Comparison of ENCODE assay signal across 16 mouse cellular contexts in the genomic region with DNA sequence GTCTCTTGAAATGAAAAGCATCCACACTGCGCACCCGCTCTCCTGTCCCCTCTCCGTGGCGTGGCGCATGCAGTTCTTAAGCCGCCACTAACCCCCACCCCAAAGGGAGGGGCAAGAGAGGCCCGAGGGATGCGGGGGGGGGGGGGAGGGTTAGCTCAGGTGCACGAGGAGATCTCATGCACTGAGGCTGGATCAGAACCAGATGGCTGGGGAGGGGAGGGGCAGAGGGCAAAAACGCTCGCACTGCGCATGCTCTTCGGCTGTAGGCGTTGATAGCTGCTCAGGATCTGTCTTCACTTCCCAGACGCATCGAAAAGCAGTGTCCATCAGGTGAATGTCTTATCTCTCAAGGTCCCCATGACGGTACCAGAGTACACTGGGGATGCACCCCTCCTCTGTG. TPM values are rescaled to one million over a fixed set of nuclear protein-coding genes. Genes with fewer than 3 reads are reported as not detected.
DNase-seq lines count a peak whose midpoint lies in the region; ATAC-seq and TF ChIP-seq lines count a peak whose summit lies in the region.
"Had no signal": no experiment of that assay in that cellular context is flagged by ENCODE, and none has a peak within 500 bp of the region (broad histone marks: within the 10 kb centered on the region; RNA-seq: fewer than 3 reads in every experiment).

A gene (plus strand): TSS at position 195 of the 400 bp plus-strand sequence.

- H3K4me3 ChIP-seq in heart, embryonic 13.5 days, result peak within 1 kb of the TSS; percentile 24
- H3K4me3 ChIP-seq in liver, embryonic 11.5 days (ENCODE audit: low read depth, low read length), result no peak within 1 kb of the TSS
- H3K4me3 ChIP-seq in liver, postnatal 0 days (ENCODE audit: low read depth, low read length), result no peak within 1 kb of the TSS
- 0 out of 2 replicates have a peak within 1 kb of the TSS, but pooled peaks have one; percentile 12 for H3K4me3 ChIP-seq in embryonic facial prominence, embryonic 15.5 days (replicated peaks)
- H3K4me3 ChIP-seq: limb, embryonic 15.5 days had no signal

- no peaks in the 10 kb centered on the region for H3K4me1 ChIP-seq in heart, embryonic 13.5 days
- H3K4me1 ChIP-seq in liver, embryonic 11.5 days (replicated peaks; ENCODE audit: control insufficient read depth, insufficient read depth, low read length), result no peaks in the 10 kb centered on the region
- no peaks in the 10 kb centered on the region for H3K4me1 ChIP-seq in liver, postnatal 0 days (ENCODE audit: insufficient read depth)
- no peaks in the 10 kb centered on the region for H3K4me1 ChIP-seq in embryonic facial prominence, embryonic 15.5 days
- H3K4me1 ChIP-seq: limb, embryonic 15.5 days had no signal

- DNase-seq in heart, postnatal 36 days, result no peak
- no peak for DNase-seq in liver, embryonic 11.5 days (ENCODE audit: low spot score)
- DNase-seq in liver, postnatal 0 days, result no peak
- peak; percentile 13 for DNase-seq in WW6 (ENCODE audit: low read depth, low spot score)
- DNase-seq in frontal cortex, postnatal 36 days (ENCODE audit: low spot score in 2 of 2), result no peak
- DNase-seq: cerebellum, adult 11-12 months; gastrocnemius, postnatal 14 days; kidney, postnatal 14 days; lung, postnatal 10 days; midbrain, embryonic 14.5 days; right cerebral cortex, adult 18-20 months had no signal

- WGBS in heart, embryonic 13.5 days, result 46% methylated on average over 16 of the region's 17 CpGs
- WGBS in liver, embryonic 11.5 days, result 59% methylated on average over 16 of the region's 17 CpGs
- WGBS in liver, postnatal 0 days (ENCODE audit: insufficient replicate concordance), result 76% methylated on average over 16 of the region's 17 CpGs
- WGBS in embryonic facial prominence, embryonic 15.5 days, result 56% methylated on average over 17 of the region's 17 CpGs

- no peak within 1 kb of the TSS for H3K27ac ChIP-seq in heart, embryonic 13.5 days (replicated peaks)
- H3K27ac ChIP-seq in liver, embryonic 11.5 days (ENCODE audit: low read depth, low read length), result no peak within 1 kb of the TSS
- H3K27ac ChIP-seq in liver, postnatal 0 days (ENCODE audit: low read depth), result no peak within 1 kb of the TSS
- no peak within 1 kb of the TSS for H3K27ac ChIP-seq in embryonic facial prominence, embryonic 15.5 days (replicated peaks)
- H3K27ac ChIP-seq: limb, embryonic 15.5 days had no signal

- no peaks in the 10 kb centered on the region for H3K9me3 ChIP-seq in heart, embryonic 13.5 days
- H3K9me3 ChIP-seq in liver, embryonic 11.5 days (ENCODE audit: control insufficient read depth, low read length), result no peaks in the 10 kb centered on the region
- H3K9me3 ChIP-seq in liver, postnatal 0 days (ENCODE audit: low read length), result no peaks in the 10 kb centered on the region
- H3K9me3 ChIP-seq in embryonic facial prominence, embryonic 15.5 days (replicated peaks), result no peaks in the 10 kb centered on the region
- H3K9me3 ChIP-seq: limb, embryonic 15.5 days had no signal

- no peak within 1 kb of the TSS for H3K9ac ChIP-seq in heart, embryonic 13.5 days
- H3K9ac ChIP-seq in liver, embryonic 11.5 days (ENCODE audit: low read depth, low read length), result no peak within 1 kb of the TSS
- no peak within 1 kb of the TSS for H3K9ac ChIP-seq in liver, postnatal 0 days (replicated peaks)
- no peak within 1 kb of the TSS for H3K9ac ChIP-seq in embryonic facial prominence, embryonic 15.5 days
- H3K9ac ChIP-seq: limb, embryonic 15.5 days had no signal

- intact Hi-C loops in heart, postnatal 36 days (cut with DNase I), result no loop called here

- H3K27me3 ChIP-seq in heart, embryonic 13.5 days (replicated peaks), result peaks cover 15% of the 10 kb centered on the region
- H3K27me3 ChIP-seq in liver, embryonic 11.5 days (replicated peaks; ENCODE audit: control insufficient read depth, insufficient read depth, low read length), result no peaks in the 10 kb centered on the region
- no peaks in the 10 kb centered on the region for H3K27me3 ChIP-seq in liver, postnatal 0 days (ENCODE audit: insufficient read depth, low read length)
- H3K27me3 ChIP-seq in embryonic facial prominence, embryonic 15.5 days, result no peaks in the 10 kb centered on the region
- H3K27me3 ChIP-seq: limb, embryonic 15.5 days had no signal

- no peak for TF ChIP-seq CTCF in liver, postnatal 0 days (IDR thresholded peaks at IDR 0.05; ENCODE audit: low read depth)

- peak within 1 kb of the TSS; percentile 54 for H3K4me2 ChIP-seq in heart, embryonic 13.5 days
- H3K4me2 ChIP-seq in liver, embryonic 11.5 days, result peak within 1 kb of the TSS; percentile 15; the same call in 1 of the 2 replicates
- no peak within 1 kb of the TSS for H3K4me2 ChIP-seq in liver, postnatal 0 days (ENCODE audit: low read depth, low read length)
- peak within 1 kb of the TSS; percentile 24; the same call in 1 of the 2 replicates for H3K4me2 ChIP-seq in embryonic facial prominence, embryonic 15.5 days (replicated peaks)
- H3K4me2 ChIP-seq: limb, embryonic 15.5 days had no signal

- no peak for TF ChIP-seq EP300 in liver, postnatal 0 days (IDR thresholded peaks at IDR 0.05; ENCODE audit: low read depth)

- no peak for ATAC-seq in heart, embryonic 13.5 days (ENCODE audit: extremely low read depth, insufficient number of reproducible peaks, low FRiP score, low TSS enrichment)
- ATAC-seq in liver, embryonic 11.5 days (replicated peaks; ENCODE audit: low FRiP score), result no peak
- no peak for ATAC-seq in liver, postnatal 0 days
- no peak for ATAC-seq in embryonic facial prominence, embryonic 15.5 days (ENCODE audit: insufficient number of reproducible peaks, low FRiP score, low TSS enrichment, low read depth)
- ATAC-seq in monocyte, adult 5-6 weeks (replicated peaks; ENCODE audit: insufficient number of reproducible peaks, low FRiP score, low TSS enrichment, poor library complexity, severe bottlenecking), result no peak
- ATAC-seq: intestine, embryonic 16.5 days had no signal

- H3K36me3 ChIP-seq in heart, embryonic 13.5 days, result no peaks in the 10 kb centered on the region
- no peaks in the 10 kb centered on the region for H3K36me3 ChIP-seq in liver, embryonic 11.5 days (ENCODE audit: control insufficient read depth, insufficient read depth, low read length)
- no peaks in the 10 kb centered on the region for H3K36me3 ChIP-seq in liver, postnatal 0 days (replicated peaks; ENCODE audit: insufficient read depth, low read length)
- H3K36me3 ChIP-seq in embryonic facial prominence, embryonic 15.5 days, result no peaks in the 10 kb centered on the region
- H3K36me3 ChIP-seq: limb, embryonic 15.5 days had no signal

RNA-seq across cellular contexts. Expression of the gene that starts here (rescaled TPM):
- polyA plus RNA-seq in heart, embryonic 13.5 days (2015; fragmentation: Nextera tagmentation; extraction: Ambion mirVana), result 0.05 TPM in 1 of 2 replicates, not detected in the other
- not detected for total RNA-seq in heart, postnatal 36 days (2021)
- polyA plus RNA-seq in liver, embryonic 11.5 days (2014; fragmentation: Nextera tagmentation; extraction: Ambion mirVana), result 3.6 and 5.3 TPM in 2 replicates
- 1.2 and 1.3 TPM in 2 replicates for polyA plus RNA-seq in liver, postnatal 0 days (2015; fragmentation: Nextera tagmentation; extraction: Ambion mirVana)
- not detected in 2 replicates for polyA plus RNA-seq in embryonic facial prominence, embryonic 15.5 days (2015; fragmentation: Nextera tagmentation; extraction: Ambion mirVana)
- total RNA-seq in monocyte, adult 5-6 weeks (2017), result 0.53 to 3.2 TPM in 2 of 3 replicates, not detected in the other
- total RNA-seq: gastrocnemius, postnatal 14 days had no signal
- polyA plus RNA-seq: intestine, embryonic 16.5 days had no signal

Comparison
In these comparisons a context has a peak if more than half of its experiments do, and no peak if none do; other contexts are left out.
1. H3K4me3 ChIP-seq: peak in heart, embryonic 13.5 days (single experiment) and embryonic facial prominence, embryonic 15.5 days (single experiment); none in liver, embryonic 11.5 days (single experiment) and liver, postnatal 0 days (single experiment).